Mouse (Mus musculus): ENCODE results near the gene Lingo3. TPM values are rescaled to one million over a fixed set of nuclear protein-coding genes. Genes with fewer than 3 reads are reported as not detected.

Lingo3 gene
- total and polyA plus RNA-seq, 3 experiments, result not detected

DNA sequence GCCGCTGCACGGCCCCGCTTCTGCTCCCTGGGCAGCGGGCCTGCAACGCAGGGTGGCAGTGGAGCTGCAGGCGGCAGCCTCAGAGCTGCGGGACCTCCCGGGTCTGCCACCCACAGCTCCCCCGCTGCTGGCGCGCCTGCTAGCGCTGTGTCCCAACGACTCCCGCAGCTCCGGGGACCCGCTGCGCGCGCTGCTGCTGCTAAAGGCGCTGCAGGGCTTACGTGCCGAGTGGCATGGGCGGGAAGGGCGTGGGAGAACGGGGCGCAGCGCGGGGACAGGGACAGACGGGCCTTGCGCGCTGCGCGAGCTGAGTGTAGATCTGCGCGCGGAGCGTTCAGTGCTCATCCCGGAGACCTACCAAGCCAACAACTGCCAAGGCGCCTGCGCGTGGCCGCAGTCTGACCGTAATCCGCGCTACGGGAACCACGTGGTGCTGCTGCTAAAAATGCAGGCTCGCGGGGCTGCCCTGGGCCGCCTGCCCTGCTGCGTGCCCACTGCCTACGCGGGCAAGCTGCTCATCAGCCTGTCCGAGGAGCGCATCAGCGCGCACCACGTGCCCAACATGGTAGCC, 36.7 kb downstream of the Lingo3 start (continued):
- no peak for TF ChIP-seq KAT2A (conservative IDR thresholded peaks at IDR 0.05; ENCODE audit: low read depth, low read length)
- TF ChIP-seq POLR2A (IDR thresholded peaks at IDR 0.05; ENCODE audit: control insufficient read depth in 1 of 2, insufficient read depth in 1 of 2, low read depth in 1 of 2, low read length in 2 of 2, poor library complexity in 1 of 2), result peak in 1 of 2 experiments; percentile 52; a peak in 1 of 4 replicates
- no peak for TF ChIP-seq TAL1 (IDR thresholded peaks at IDR 0.05; ENCODE audit: low read length)
- no peak for TF ChIP-seq CTCF (IDR thresholded peaks at IDR 0.05 in 2 of 3, conservative IDR thresholded peaks at IDR 0.05 in 1 of 3; ENCODE audit: control insufficient read depth in 1 of 3, insufficient read depth in 1 of 3, low read depth in 2 of 3, low read length in 3 of 3, poor library complexity in 1 of 3, severe bottlenecking in 1 of 3)
- TF ChIP-seq NRF1 (IDR thresholded peaks at IDR 0.05; ENCODE audit: insufficient read depth, low read depth, low read length, poor library complexity, severe bottlenecking), result peak; percentile 75

DNA sequence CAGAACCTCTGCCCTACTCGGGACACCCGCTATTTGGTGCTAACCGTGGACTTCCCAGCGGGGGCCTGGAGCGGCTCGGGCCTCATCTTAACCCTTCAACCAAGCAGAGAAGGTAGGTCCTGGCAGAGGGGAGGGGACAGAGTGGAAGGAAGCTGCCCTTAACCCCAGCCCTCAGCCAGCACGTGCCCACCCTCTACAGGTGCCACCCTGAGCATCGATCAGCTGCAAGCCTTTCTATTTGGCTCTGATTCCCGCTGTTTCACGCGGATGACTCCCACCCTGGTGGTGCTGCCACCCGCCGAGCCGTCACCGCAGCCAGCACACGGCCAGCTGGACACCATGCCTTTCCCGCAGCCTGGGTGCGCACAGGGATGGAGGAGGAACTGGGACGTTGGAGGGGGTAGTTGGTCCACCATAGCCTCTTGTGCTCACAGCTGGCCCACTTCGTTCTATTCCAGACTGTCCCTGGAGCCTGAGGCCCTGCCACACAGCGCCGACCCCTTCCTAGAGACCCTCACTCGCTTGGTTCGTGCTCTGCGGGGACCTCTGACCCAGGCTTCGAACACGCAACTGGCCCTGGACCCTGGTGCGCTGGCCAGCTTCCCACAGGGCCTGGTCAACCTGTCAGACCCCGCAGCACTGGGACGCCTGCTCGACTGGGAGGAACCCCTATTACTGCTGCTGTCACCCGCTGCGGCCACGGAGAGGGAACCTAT, 37.3 kb downstream of the Lingo3 start:
- Histone ChIP-seq H3K4me3 (ENCODE audit: control insufficient read depth in 1 of 2, insufficient read depth in 1 of 2, low read depth in 2 of 2, low read length in 2 of 2) (peak overlapping the region; percentile 28 to 55; a peak in 3 of 4 replicates), H3K36me3 (ENCODE audit: control insufficient read depth in 1 of 2, insufficient read depth in 2 of 2, low read length in 2 of 2) (no peaks in the 10 kb centered on the region), H3K27ac (ENCODE audit: control insufficient read depth, low read depth, low read length) (peak overlapping the region; percentile 11; the same call in 1 of the 2 replicates), H3K4me1 (ENCODE audit: control insufficient read depth in 1 of 2, insufficient read depth in 2 of 2, low read length in 2 of 2) (0 out of 4 replicates have a peak, but pooled peaks cover 0 to 5% of the 10 kb centered on the region in 2 experiments), H3K27me3 (ENCODE audit: control insufficient read depth in 1 of 2, insufficient read depth in 2 of 2, low read length in 2 of 2) (no peaks in the 10 kb centered on the region), H3K79me2 (ENCODE audit: control insufficient read depth, insufficient read depth, low read length, poor library complexity) (peaks cover 1% of the 10 kb centered on the region; the same call in 1 of the 2 replicates), H3K9me3 (replicated peaks; ENCODE audit: insufficient read depth, low read length) (no peaks in the 10 kb centered on the region), H3K9ac (ENCODE audit: control insufficient read depth, low read depth, low read length, poor library complexity, severe bottlenecking) (peak overlapping the region; percentile 78)
- no peak for TF ChIP-seq E2F4 (IDR thresholded peaks at IDR 0.05; ENCODE audit: borderline replicate concordance, low read depth, low read length)
- TF ChIP-seq MAFK (IDR thresholded peaks at IDR 0.05; ENCODE audit: borderline replicate concordance, low read depth, low read length), result no peak
- no peak for TF ChIP-seq MXI1 (IDR thresholded peaks at IDR 0.05; ENCODE audit: low read depth, low read length)
- no peak for DNase-seq (ENCODE audit: low read depth, low spot score)

DNA sequence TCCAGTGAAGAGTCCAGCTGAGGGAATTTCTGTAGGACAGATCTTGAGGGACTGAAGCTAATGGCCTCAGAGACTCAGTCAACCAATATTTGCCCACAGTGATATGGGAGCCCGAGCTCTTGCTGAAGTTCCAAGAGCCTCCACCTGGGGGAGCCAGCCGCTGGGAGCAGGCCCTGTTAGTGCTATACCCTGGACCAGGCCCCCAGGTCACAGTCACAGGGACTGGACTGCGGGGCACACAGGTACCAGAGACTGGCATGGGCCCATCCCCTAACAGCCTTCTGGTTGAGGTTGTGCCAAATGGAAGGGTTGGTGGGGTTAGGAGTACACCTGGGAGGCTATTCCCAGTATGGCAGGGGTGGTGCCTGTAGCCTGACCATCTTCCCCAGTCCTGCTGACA, 37.9 kb downstream of the Lingo3 start:
- no peaks in the 10 kb centered on the region for H3K27me3 ChIP-seq (ENCODE audit: control insufficient read depth in 1 of 2, insufficient read depth in 2 of 2, low read length in 2 of 2)
- no peaks in the 10 kb centered on the region for H3K9me3 ChIP-seq (replicated peaks; ENCODE audit: insufficient read depth, low read length)
- TF ChIP-seq ZMIZ1 (IDR thresholded peaks at IDR 0.05; ENCODE audit: low read depth, low read length) (no peak; the same call in 1 of the 2 replicates), EP300 (IDR thresholded peaks at IDR 0.05; ENCODE audit: low read depth in 1 of 2, low read length in 2 of 2) (no peak), MAZ (IDR thresholded peaks at IDR 0.05; ENCODE audit: low read depth, low read length) (peak; percentile 67; the same call in 1 of the 2 replicates), UBTF (IDR thresholded peaks at IDR 0.05; ENCODE audit: borderline replicate concordance, insufficient read depth, low read depth, low read length) (no peak), SMC3 (IDR thresholded peaks at IDR 0.05; ENCODE audit: low read depth, low read length) (peak; percentile 78), GABPA (IDR thresholded peaks at IDR 0.05; ENCODE audit: low read depth, low read length) (no peak), TBP (IDR thresholded peaks at IDR 0.05; ENCODE audit: low read depth, low read length) (no peak), MAX (IDR thresholded peaks at IDR 0.05; ENCODE audit: low read length) (no peak), MAFK (IDR thresholded peaks at IDR 0.05; ENCODE audit: borderline replicate concordance, low read depth, low read length) (no peak), ZKSCAN1 (IDR thresholded peaks at IDR 0.05; ENCODE audit: low read depth, low read length) (no peak), USF1 (IDR thresholded peaks at IDR 0.05; ENCODE audit: low read depth, low read length) (no peak), JUND (IDR thresholded peaks at IDR 0.05; ENCODE audit: low read depth, low read length) (0 out of 2 replicates have a peak, but pooled peaks have one; percentile 41), GATA1 (IDR thresholded peaks at IDR 0.05; ENCODE audit: low read depth, low read length) (no peak), POLR2AphosphoS5 (IDR thresholded peaks at IDR 0.05; ENCODE audit: borderline replicate concordance, low read depth, low read length) (no peak), ELF1 (IDR thresholded peaks at IDR 0.05; ENCODE audit: low read depth, low read length) (no peak), CHD1 (IDR thresholded peaks at IDR 0.05; ENCODE audit: low read depth, low read length) (no peak), ZC3H11A (IDR thresholded peaks at IDR 0.05; ENCODE audit: low read depth, low read length) (peak; percentile 58), NRF1 (IDR thresholded peaks at IDR 0.05; ENCODE audit: insufficient read depth, low read depth, low read length, poor library complexity, severe bottlenecking) (0 out of 2 replicates have a peak, but pooled peaks have one; percentile 10), RAD21 (IDR thresholded peaks at IDR 0.05; ENCODE audit: low read depth, low read length) (peak; percentile 71), MYC (IDR thresholded peaks at IDR 0.05; ENCODE audit: low read depth, low read length) (0 out of 2 replicates have a peak, but pooled peaks have one; percentile 11), ETS1 (IDR thresholded peaks at IDR 0.05; ENCODE audit: low read depth, low read length) (no peak)

More for the DNA sequence above, 37.9 kb downstream of the Lingo3 start:
- no peaks in the 10 kb centered on the region for H3K36me3 ChIP-seq (ENCODE audit: control insufficient read depth in 1 of 2, insufficient read depth in 2 of 2, low read length in 2 of 2)
- H3K9ac ChIP-seq (ENCODE audit: control insufficient read depth, low read depth, low read length, poor library complexity, severe bottlenecking), result no peak overlapping the region
- DNase-seq (ENCODE audit: low read depth, low spot score), result peak; percentile 81
- 0 out of 4 replicates have a peak, but pooled peaks cover 0 to 5% of the 10 kb centered on the region in 2 experiments for H3K4me1 ChIP-seq (ENCODE audit: control insufficient read depth in 1 of 2, insufficient read depth in 2 of 2, low read length in 2 of 2)
- H3K79me2 ChIP-seq (ENCODE audit: control insufficient read depth, insufficient read depth, low read length, poor library complexity), result peaks cover 7% of the 10 kb centered on the region
- H3K27ac ChIP-seq (ENCODE audit: control insufficient read depth, low read depth, low read length), result no peak overlapping the region
- H3K4me3 ChIP-seq (ENCODE audit: control insufficient read depth in 1 of 2, insufficient read depth in 1 of 2, low read depth in 2 of 2, low read length in 2 of 2), result no peak overlapping the region

Measured in MEL (cell line).